Mouse (Mus musculus): Measurements from ENCODE around the gene Tubb4b. TPM values are rescaled to one million over a fixed set of nuclear protein-coding genes. Genes with fewer than 3 reads are reported as not detected.

The Tubb4b gene
- polyA plus RNA-seq, 1 experiment from 2014 or later = 562 TPM

- whole genome bisulfite sequencing = 1% methylated on average over 59 of the region's 59 CpGs
- peak within 1 kb of the TSS; percentile 72 for H3K27ac ChIP-seq (replicated peaks)
- no peaks in the 10 kb centered on the region for H3K9me3 ChIP-seq
- H3K36me3 ChIP-seq (replicated peaks) = peaks cover 23% of the 10 kb centered on the region
- peaks cover 48% of the 10 kb centered on the region for H3K27me3 ChIP-seq (replicated peaks; ENCODE audit: low read depth, poor library complexity, severe bottlenecking)
- DNase-seq (ENCODE audit: low spot score) = peak; percentile 49
- H3K4me1 ChIP-seq = peaks cover 33% of the 10 kb centered on the region
- peak within 1 kb of the TSS; percentile 69 for H3K4me3 ChIP-seq
Measured at GRCm38 (mm10) chr2:25242101-25242506, 17.6 kb upstream of the Tubb4b start, which contains the start of the genes Rnf208 and Cysrt1. Rnf208 (plus strand) TSS chr2:25242255. Cysrt1 (minus strand) TSS chr2:25242452.

GRCm38 (mm10) chr2:25241438-25241775, 16.9 kb upstream of the Tubb4b start:
- peaks cover 16% of the 10 kb centered on the region for H3K36me3 ChIP-seq (replicated peaks)
- no peaks in the 10 kb centered on the region for H3K9me3 ChIP-seq
- 19% methylated on average over 6 of the region's 6 CpGs for WGBS
- peak overlapping the region; percentile 69 for H3K4me3 ChIP-seq
- H3K27me3 ChIP-seq (replicated peaks; ENCODE audit: low read depth, poor library complexity, severe bottlenecking) = peaks cover 48% of the 10 kb centered on the region
- no peak overlapping the region; the same call in 1 of the 2 replicates for H3K27ac ChIP-seq (replicated peaks)
- H3K4me1 ChIP-seq = peaks cover 36% of the 10 kb centered on the region
- no peak for DNase-seq (ENCODE audit: low spot score)

GRCm38 (mm10) chr2:25240723-25241437, 16.4 kb upstream of the Tubb4b start:
- 1% methylated on average over 29 of the region's 29 CpGs for WGBS
- DNase-seq (ENCODE audit: low spot score) = peak; percentile 81
- Histone ChIP-seq H3K27ac (replicated peaks) (peak overlapping the region; percentile 70; the same call in 1 of the 2 replicates), H3K4me1 (peaks cover 38% of the 10 kb centered on the region), H3K36me3 (replicated peaks) (peaks cover 11% of the 10 kb centered on the region), H3K4me3 (peak overlapping the region; percentile 69), H3K9me3 (no peaks in the 10 kb centered on the region), H3K27me3 (replicated peaks; ENCODE audit: low read depth, poor library complexity, severe bottlenecking) (peaks cover 48% of the 10 kb centered on the region)

GRCm38 (mm10) chr2:25240310-25240709, 15.8 kb upstream of the Tubb4b start:
- 48% methylated on average over 8 of the region's 8 CpGs for WGBS
- peaks cover 38% of the 10 kb centered on the region for H3K4me1 ChIP-seq
- no peaks in the 10 kb centered on the region for H3K9me3 ChIP-seq
- peak overlapping the region; percentile 69 for H3K4me3 ChIP-seq
- H3K27me3 ChIP-seq (replicated peaks; ENCODE audit: low read depth, poor library complexity, severe bottlenecking) = peaks cover 48% of the 10 kb centered on the region
- H3K27ac ChIP-seq (replicated peaks) = peak overlapping the region; percentile 70; the same call in 1 of the 2 replicates
- DNase-seq (ENCODE audit: low spot score) = no peak
- peaks cover 5% of the 10 kb centered on the region; the same call in 1 of the 2 replicates for H3K36me3 ChIP-seq (replicated peaks)

GRCm38 (mm10) chr2:25239766-25240165, 15.3 kb upstream of the Tubb4b start:
- DNase-seq (ENCODE audit: low spot score) = no peak
- no peak overlapping the region for H3K27ac ChIP-seq (replicated peaks)
- H3K36me3 ChIP-seq (replicated peaks) = 0 out of 2 replicates have a peak, but pooled peaks cover under 1% of the 10 kb centered on the region
- peaks cover 38% of the 10 kb centered on the region for H3K4me1 ChIP-seq
- no peaks in the 10 kb centered on the region for H3K9me3 ChIP-seq
- peaks cover 49% of the 10 kb centered on the region for H3K27me3 ChIP-seq (replicated peaks; ENCODE audit: low read depth, poor library complexity, severe bottlenecking)
- peak overlapping the region; percentile 1; the same call in 1 of the 2 replicates for H3K4me3 ChIP-seq
- 86% methylated on average over 3 of the region's 3 CpGs for WGBS

GRCm38 (mm10) chr2:25238106-25238505, 13.6 kb upstream of the Tubb4b start:
- H3K4me3 ChIP-seq = no peak overlapping the region
- H3K27ac ChIP-seq (replicated peaks) = no peak overlapping the region
- H3K4me1 ChIP-seq = peaks cover 35% of the 10 kb centered on the region
- no peak for DNase-seq (ENCODE audit: low spot score)
- H3K9me3 ChIP-seq = no peaks in the 10 kb centered on the region
- H3K36me3 ChIP-seq (replicated peaks) = no peaks in the 10 kb centered on the region
- peaks cover 42% of the 10 kb centered on the region for H3K27me3 ChIP-seq (replicated peaks; ENCODE audit: low read depth, poor library complexity, severe bottlenecking)

- 67% methylated on average over 4 of the region's 4 CpGs for WGBS
- Histone ChIP-seq H3K9me3 (no peaks in the 10 kb centered on the region), H3K4me3 (no peak overlapping the region), H3K36me3 (replicated peaks) (no peaks in the 10 kb centered on the region), H3K27ac (replicated peaks) (no peak overlapping the region), H3K27me3 (replicated peaks; ENCODE audit: low read depth, poor library complexity, severe bottlenecking) (peaks cover 36% of the 10 kb centered on the region), H3K4me1 (peaks cover 29% of the 10 kb centered on the region)
- DNase-seq (ENCODE audit: low spot score) = no peak
Measured at GRCm38 (mm10) chr2:25237522-25237921, 13.0 kb upstream of the Tubb4b start.

GRCm38 (mm10) chr2:25236614-25237013, 12.1 kb upstream of the Tubb4b start, which contains the start of gene Rnf224:
Rnf224 (minus strand) TSS chr2:25236787.
- Histone ChIP-seq H3K4me3 (no peak within 1 kb of the TSS), H3K9me3 (no peaks in the 10 kb centered on the region), H3K4me1 (peaks cover 20% of the 10 kb centered on the region), H3K27me3 (replicated peaks; ENCODE audit: low read depth, poor library complexity, severe bottlenecking) (peaks cover 36% of the 10 kb centered on the region), H3K36me3 (replicated peaks) (no peaks in the 10 kb centered on the region), H3K27ac (replicated peaks) (no peak within 1 kb of the TSS)
- no peak for DNase-seq (ENCODE audit: low spot score)
- WGBS = 32% methylated on average over 8 of the region's 8 CpGs

GRCm38 (mm10) chr2:25234551-25235220, 10.2 kb upstream of the Tubb4b start:
- no peak for DNase-seq (ENCODE audit: low spot score)
- H3K27me3 ChIP-seq (replicated peaks; ENCODE audit: low read depth, poor library complexity, severe bottlenecking) = peaks cover 39% of the 10 kb centered on the region
- no peak overlapping the region for H3K27ac ChIP-seq (replicated peaks)
- H3K4me3 ChIP-seq = no peak overlapping the region
- peaks cover 5% of the 10 kb centered on the region; the same call in 1 of the 2 replicates for H3K4me1 ChIP-seq
- WGBS = 73% methylated on average over 5 of the region's 5 CpGs
- no peaks in the 10 kb centered on the region for H3K9me3 ChIP-seq
- no peaks in the 10 kb centered on the region for H3K36me3 ChIP-seq (replicated peaks)

- no peak within 1 kb of the TSS for H3K27ac ChIP-seq (replicated peaks)
- peaks cover 35% of the 10 kb centered on the region for H3K27me3 ChIP-seq (replicated peaks; ENCODE audit: low read depth, poor library complexity, severe bottlenecking)
- 86% methylated on average over 3 of the region's 3 CpGs for WGBS
- no peak within 1 kb of the TSS for H3K4me3 ChIP-seq
- no peaks in the 10 kb centered on the region for H3K36me3 ChIP-seq (replicated peaks)
- peaks cover 6% of the 10 kb centered on the region for H3K4me1 ChIP-seq
- DNase-seq (ENCODE audit: low spot score) = no peak
- H3K9me3 ChIP-seq = no peaks in the 10 kb centered on the region
Measured at GRCm38 (mm10) chr2:25234050-25234449, 9.5 kb upstream of the Tubb4b start, which contains the start of gene Slc34a3. Slc34a3 (minus strand) TSS chr2:25234364.

- Histone ChIP-seq H3K9me3 (no peaks in the 10 kb centered on the region), H3K27me3 (replicated peaks; ENCODE audit: low read depth, poor library complexity, severe bottlenecking) (peaks cover 31% of the 10 kb centered on the region), H3K36me3 (replicated peaks) (no peaks in the 10 kb centered on the region), H3K4me1 (peaks cover 13% of the 10 kb centered on the region), H3K4me3 (no peak overlapping the region), H3K27ac (replicated peaks) (no peak overlapping the region)
- no peak for DNase-seq (ENCODE audit: low spot score)
- 84% methylated on average over 4 of the region's 4 CpGs for WGBS
Measured at GRCm38 (mm10) chr2:25233421-25233820, 8.9 kb upstream of the Tubb4b start.

GRCm38 (mm10) chr2:25231038-25231437, 6.5 kb upstream of the Tubb4b start:
- 53% methylated on average over 12 of the region's 12 CpGs for WGBS
- Histone ChIP-seq H3K9me3 (no peaks in the 10 kb centered on the region), H3K27me3 (replicated peaks; ENCODE audit: low read depth, poor library complexity, severe bottlenecking) (peaks cover 31% of the 10 kb centered on the region), H3K4me3 (no peak overlapping the region), H3K27ac (replicated peaks) (no peak overlapping the region), H3K36me3 (replicated peaks) (no peaks in the 10 kb centered on the region), H3K4me1 (peaks cover 12% of the 10 kb centered on the region)
- no peak for DNase-seq (ENCODE audit: low spot score)
